Mouse (Mus musculus) thymus, adult 2 months (tissue): ENCODE measurements around the gene Sez6l. TPM values are rescaled to one million over a fixed set of nuclear protein-coding genes. Genes with fewer than 3 reads are reported as not detected.

ENCODE experiments used
- DNase-seq: peaks from one replicate; pipeline ENCODE4 v3.0.0; 2021
- H3K27ac ChIP-seq: fragments of 200-500 bp; 2 replicates; pipeline ENCODE4 v1.5.1; 2012; ENCODE audit warnings: low read length, control low read depth; ENCODE audit not compliant: control insufficient read depth, insufficient read depth
- H3K27me3 ChIP-seq: fragments of 200-500 bp; 2 replicates; pipeline ENCODE4 v1.6.1; 2012; ENCODE audit warnings: mild to moderate bottlenecking, low read length, moderate library complexity, mixed read lengths; ENCODE audit not compliant: control insufficient read depth, insufficient read depth
- H3K36me3 ChIP-seq: fragments of 200-500 bp; 2 replicates; pipeline ENCODE4 v1.6.1; 2012; ENCODE audit warnings: mild to moderate bottlenecking, low read length, moderate library complexity; ENCODE audit not compliant: control insufficient read depth, insufficient read depth
- H3K4me1 ChIP-seq: fragments of 200-500 bp; replicated peaks from 2 replicates; pipeline ENCODE4 v1.6.1; 2012; ENCODE audit warnings: low read length; ENCODE audit not compliant: control insufficient read depth, insufficient read depth
- H3K4me3 ChIP-seq: fragments of 200-500 bp; 2 replicates; pipeline ENCODE4 v1.5.1; 2012; ENCODE audit warnings: mild to moderate bottlenecking, low read length, control low read depth, moderate library complexity; ENCODE audit not compliant: control insufficient read depth, insufficient read depth
- CTCF ChIP-seq: fragments of 200-500 bp; IDR thresholded peaks from 2 replicates; pipeline ENCODE4 v1.5.1; 2012; ENCODE audit warnings: mild to moderate bottlenecking, control low read depth, low read length, moderate library complexity, borderline replicate concordance; ENCODE audit not compliant: control insufficient read depth, poor library complexity, insufficient read depth; ENCODE audit errors: extremely low read depth
- POLR2A ChIP-seq: fragments of 200-500 bp; IDR thresholded peaks from 2 replicates; pipeline ENCODE4 v1.6.1; 2012; ENCODE audit warnings: mild to moderate bottlenecking, low read length, control low read depth, moderate library complexity; ENCODE audit not compliant: control insufficient read depth, poor library complexity, insufficient read depth; ENCODE audit errors: extremely low read depth
- WGBS: fragments of 180-500 bp; shearing (Covaris S2); methylation state at CpG from one replicate; pipeline ENCODE4 v1.1.7; 2018; 5-methylcytosine and 5-hydroxymethylcytosine counted together
- polyA plus RNA-seq: library from polyadenylated mRNA; depleted of rRNA; stranded (reverse); fragments of >200 nt; gene quantifications from 2 replicates; pipeline ENCODE4 v1.2.3, GENCODE M21; 2012

Gene Sez6l
- polyA plus RNA-seq, 1 experiment, result 1.8 TPM

DNA sequence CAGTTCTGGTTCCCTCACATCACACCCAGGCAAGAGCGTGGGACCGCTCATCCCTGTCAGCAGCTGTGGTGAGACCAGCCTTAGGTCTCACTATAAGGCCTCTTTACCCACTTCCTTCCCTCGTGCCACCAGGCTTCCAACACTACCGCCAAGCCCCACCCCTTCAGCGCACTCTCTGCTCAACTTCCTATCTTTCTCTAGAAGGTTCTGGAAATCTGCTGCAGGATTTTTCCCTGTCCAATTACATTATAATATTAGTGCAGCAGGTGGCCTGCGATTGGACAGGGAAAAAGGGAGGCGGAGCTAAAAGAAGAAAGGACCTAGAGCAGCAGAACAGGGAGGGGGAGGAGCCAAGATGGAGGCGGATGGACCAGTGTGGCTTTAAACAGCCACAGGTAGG is 94.0 kb downstream of the Sez6l start:
- peaks cover 12% of the 10 kb centered on the region for H3K4me1 ChIP-seq
- H3K27ac ChIP-seq, result no peak overlapping the region
- 27% methylated on average over 8 of the region's 8 CpGs for WGBS
- H3K36me3 ChIP-seq, result no peaks in the 10 kb centered on the region
- TF ChIP-seq CTCF (no peak), POLR2A (no peak)
- no peak overlapping the region for H3K4me3 ChIP-seq
- no peaks in the 10 kb centered on the region for H3K27me3 ChIP-seq
- peak; percentile 5 for DNase-seq

GRCm38 (mm10) chr5:112482551-112482950 is 94.4 kb downstream of the Sez6l start:
- 50% methylated on average over 13 of the region's 13 CpGs for WGBS
- TF ChIP-seq CTCF, result no peak
- TF ChIP-seq POLR2A, result no peak
- no peaks in the 10 kb centered on the region for H3K27me3 ChIP-seq
- H3K27ac ChIP-seq, result no peak overlapping the region
- H3K4me3 ChIP-seq, result no peak overlapping the region
- peaks cover 12% of the 10 kb centered on the region for H3K4me1 ChIP-seq
- no peak for DNase-seq
- H3K36me3 ChIP-seq, result no peaks in the 10 kb centered on the region

- Histone ChIP-seq H3K27me3 (no peaks in the 10 kb centered on the region), H3K36me3 (no peaks in the 10 kb centered on the region), H3K4me3 (no peak overlapping the region), H3K27ac (no peak overlapping the region), H3K4me1 (peaks cover 12% of the 10 kb centered on the region)
- WGBS, result 22% methylated on average over 19 of the region's 19 CpGs
- TF ChIP-seq CTCF (no peak), POLR2A (no peak)
- no peak for DNase-seq
These were observed 95.0 kb downstream of the Sez6l start for GRCm38 (mm10) chr5:112481946-112482410.

- Histone ChIP-seq H3K4me3 (no peak overlapping the region), H3K27me3 (no peaks in the 10 kb centered on the region), H3K27ac (no peak overlapping the region), H3K4me1 (no peaks in the 10 kb centered on the region), H3K36me3 (no peaks in the 10 kb centered on the region)
- no peak for DNase-seq
- TF ChIP-seq CTCF (no peak), POLR2A (no peak)
- 39% methylated on average over 6 of the region's 6 CpGs for WGBS
These were observed 103.5 kb downstream of the Sez6l start for GRCm38 (mm10) chr5:112473453-112473852.

- TF ChIP-seq POLR2A, result no peak
- no peak for TF ChIP-seq CTCF
- H3K4me1 ChIP-seq, result no peaks in the 10 kb centered on the region
- no peak overlapping the region for H3K27ac ChIP-seq
- no peaks in the 10 kb centered on the region for H3K27me3 ChIP-seq
- WGBS, result 75% methylated on average over 6 of the region's 6 CpGs
- DNase-seq, result peak; percentile 13
- no peaks in the 10 kb centered on the region for H3K36me3 ChIP-seq
- no peak overlapping the region for H3K4me3 ChIP-seq
These were observed 106.8 kb downstream of the Sez6l start for GRCm38 (mm10) chr5:112470144-112470543.

- no peaks in the 10 kb centered on the region for H3K36me3 ChIP-seq
- WGBS, result 73% methylated on average over 4 of the region's 4 CpGs
- H3K27me3 ChIP-seq, result no peaks in the 10 kb centered on the region
- no peak for DNase-seq
- H3K27ac ChIP-seq, result no peak overlapping the region
- TF ChIP-seq POLR2A (no peak), CTCF (no peak)
- H3K4me1 ChIP-seq, result no peaks in the 10 kb centered on the region
- no peak overlapping the region for H3K4me3 ChIP-seq
These were observed 107.9 kb downstream of the Sez6l start for GRCm38 (mm10) chr5:112468986-112469581.

DNA sequence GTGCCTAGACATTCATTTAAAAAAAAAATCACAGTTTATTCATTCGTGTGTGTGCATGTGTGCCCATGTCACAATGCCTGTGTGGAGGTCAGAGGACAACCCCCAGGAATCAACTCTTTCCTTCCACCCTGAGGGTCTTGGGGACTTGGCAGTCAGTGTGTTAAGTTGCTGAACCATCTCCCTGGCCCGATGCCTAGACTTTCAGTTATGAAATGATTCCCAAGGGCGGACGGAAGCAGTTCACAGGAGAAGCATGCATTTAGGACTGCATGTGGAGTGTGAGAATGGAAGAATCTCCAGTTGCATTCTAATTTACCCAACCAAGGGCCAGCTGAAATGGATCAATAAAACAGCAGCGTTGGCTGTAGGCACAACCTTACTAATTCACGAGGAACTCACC is 110.7 kb downstream of the Sez6l start:
- Histone ChIP-seq H3K27ac (no peak overlapping the region), H3K36me3 (no peaks in the 10 kb centered on the region), H3K4me3 (no peak overlapping the region), H3K27me3 (no peaks in the 10 kb centered on the region), H3K4me1 (no peaks in the 10 kb centered on the region)
- TF ChIP-seq POLR2A, result no peak
- TF ChIP-seq CTCF, result no peak
- DNase-seq, result no peak
- WGBS, result 79% methylated on average over 6 of the region's 6 CpGs
